In the genomic region with DNA sequence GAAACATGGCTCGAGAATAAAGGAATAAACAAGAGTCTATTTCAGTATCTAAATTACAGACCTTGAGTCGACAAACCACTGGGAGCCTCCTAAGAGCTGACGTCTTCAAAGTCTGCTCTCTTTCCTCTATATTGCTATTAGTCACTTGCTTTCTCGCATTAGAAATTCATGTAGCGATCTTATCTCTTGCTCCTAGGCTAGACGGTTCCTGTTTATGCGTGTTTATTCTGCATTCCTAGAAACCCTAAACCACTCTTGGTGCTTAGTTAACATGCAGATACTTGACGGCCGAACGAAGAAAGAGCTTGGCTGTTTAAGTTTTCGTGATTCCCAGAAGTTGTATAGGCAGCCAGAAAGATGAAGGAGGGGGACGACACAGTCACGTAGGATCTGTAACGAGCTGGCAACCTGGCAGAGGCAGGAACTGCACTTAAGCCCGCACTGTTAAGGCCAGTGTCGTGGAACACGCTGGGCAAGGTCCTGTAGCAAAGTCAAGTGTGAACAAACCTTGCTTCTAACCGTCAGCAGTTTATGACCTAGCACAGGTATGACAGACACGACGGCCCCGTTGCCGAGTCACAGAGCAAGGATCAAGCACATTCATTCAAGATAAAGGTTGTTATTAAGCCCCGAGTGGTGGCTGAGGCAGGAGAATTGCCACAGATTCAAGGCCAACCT, we compare ENCODE assay signal across 12 mouse cellular contexts. TPM values are rescaled to one million over a fixed set of nuclear protein-coding genes. Genes with fewer than 3 reads are reported as not detected.
DNase-seq lines count a peak whose midpoint lies in the region; ATAC-seq and TF ChIP-seq lines count a peak whose summit lies in the region.
"Had no signal": no experiment of that assay in that cellular context is flagged by ENCODE, and none has a peak within 500 bp of the region (broad histone marks: within the 10 kb centered on the region; RNA-seq: fewer than 3 reads in every experiment).

No protein-coding gene starts in this region.

- no peak for DNase-seq in liver, embryonic 13.5 days
- DNase-seq in liver = no peak
- DNase-seq in kidney, adult 2 months = peak; percentile 70
- no peak for DNase-seq in forebrain, embryonic 10.5 days (ENCODE audit: extremely low spot score, low spot score)
- DNase-seq in thymus, postnatal 25 days = no peak
- no peak for DNase-seq in layer of hippocampus, postnatal 10 days (ENCODE audit: low spot score in 2 of 2)
- DNase-seq: layer of hippocampus, postnatal 36 days; lung, postnatal 4 days had no signal

- H3K4me3 ChIP-seq in liver, embryonic 13.5 days (replicated peaks) = no peak overlapping the region
- H3K4me3 ChIP-seq in brown adipose tissue, adult 24 weeks (ENCODE audit: insufficient read depth, low read depth, low read length) = no peak overlapping the region
- H3K4me3 ChIP-seq in kidney, adult 2 months (ENCODE audit: insufficient read depth, low read depth, low read length) = no peak overlapping the region
- H3K4me3 ChIP-seq in forebrain, embryonic 10.5 days = no peak overlapping the region

- peaks cover 54% of the 10 kb centered on the region for H3K36me3 ChIP-seq in liver, embryonic 13.5 days
- peaks cover 11% of the 10 kb centered on the region for H3K36me3 ChIP-seq in kidney, adult 2 months (ENCODE audit: control insufficient read depth, insufficient read depth, low read length)
- peaks cover 38% of the 10 kb centered on the region for H3K36me3 ChIP-seq in forebrain, embryonic 10.5 days (replicated peaks)

- no peak for TF ChIP-seq CTCF in kidney, adult 2 months (conservative IDR thresholded peaks at IDR 0.05; ENCODE audit: insufficient read depth, insufficient read length, low read depth, low read length)

- TF ChIP-seq POLR2A in kidney, adult 2 months (IDR thresholded peaks at IDR 0.05; ENCODE audit: low read depth, low read length) = no peak

- H3K9ac ChIP-seq in liver, embryonic 13.5 days = no peak overlapping the region

- 69% methylated on average over 23 of the region's 23 CpGs for WGBS in liver, embryonic 13.5 days (ENCODE audit: insufficient replicate concordance)
- WGBS in kidney, adult 2 months = 41% methylated on average over 23 of the region's 23 CpGs
- WGBS in forebrain, embryonic 10.5 days = 92% methylated on average over 23 of the region's 23 CpGs

- H3K9me3 ChIP-seq in liver, embryonic 13.5 days (replicated peaks) = no peaks in the 10 kb centered on the region
- H3K9me3 ChIP-seq in forebrain, embryonic 10.5 days = no peaks in the 10 kb centered on the region

- peaks cover 57% of the 10 kb centered on the region for H3K4me1 ChIP-seq in liver, embryonic 13.5 days (replicated peaks)
- peaks cover 34% of the 10 kb centered on the region for H3K4me1 ChIP-seq in brown adipose tissue, adult 24 weeks (ENCODE audit: control insufficient read depth, insufficient read depth, insufficient read length, low read length)
- peaks cover 41% of the 10 kb centered on the region for H3K4me1 ChIP-seq in kidney, adult 2 months (ENCODE audit: control insufficient read depth, insufficient read depth, low read length)
- H3K4me1 ChIP-seq in forebrain, embryonic 10.5 days = peaks cover 7% of the 10 kb centered on the region

- ATAC-seq in liver, embryonic 13.5 days (ENCODE audit: low read depth) = no peak
- 0 out of 2 replicates have a peak, but pooled peaks have one; percentile 18 for ATAC-seq in megakaryocyte-erythroid progenitor cell, adult 5-6 weeks (replicated peaks; ENCODE audit: low FRiP score, low TSS enrichment, poor library complexity, severe bottlenecking)
- ATAC-seq: hindbrain, postnatal 0 days had no signal

- H3K4me2 ChIP-seq in liver, embryonic 13.5 days = no peak overlapping the region
- H3K4me2 ChIP-seq: heart, embryonic 11.5 days had no signal

- H3K27me3 ChIP-seq in liver, embryonic 13.5 days = no peaks in the 10 kb centered on the region
- H3K27me3 ChIP-seq in kidney, adult 2 months (replicated peaks; ENCODE audit: control insufficient read depth, insufficient read depth, low read length) = no peaks in the 10 kb centered on the region
- H3K27me3 ChIP-seq in forebrain, embryonic 10.5 days (ENCODE audit: poor library complexity, severe bottlenecking) = no peaks in the 10 kb centered on the region

- peak overlapping the region; percentile 10; the same call in 1 of the 2 replicates for H3K27ac ChIP-seq in liver, embryonic 13.5 days
- H3K27ac ChIP-seq in brown adipose tissue, adult 24 weeks (replicated peaks; ENCODE audit: low read depth, low read length) = 0 out of 2 replicates have a peak overlapping the region, but pooled peaks have one; percentile 4
- peak overlapping the region; percentile 59 for H3K27ac ChIP-seq in kidney, adult 2 months (ENCODE audit: insufficient read depth, low read depth, low read length)
- H3K27ac ChIP-seq in forebrain, embryonic 10.5 days = no peak overlapping the region
- H3K27ac ChIP-seq: hindbrain, postnatal 0 days had no signal

RNA-seq across cellular contexts. Expression of gene Itm2b, which starts 14.3 kb away (rescaled TPM):
- polyA plus RNA-seq in liver, embryonic 13.5 days (2015; fragmentation: Nextera tagmentation; extraction: Ambion mirVana) = 405 and 461 TPM in 2 replicates
- polyA plus RNA-seq in brown adipose tissue, adult 24 weeks (2012; ENCODE audit: insufficient read depth, insufficient read length, missing spikeins) = 1,115 and 1,308 TPM in 2 replicates
- 2,034 and 2,219 TPM in 2 replicates for polyA plus RNA-seq in kidney, adult 2 months (2012; rRNA removed)
- 241 and 252 TPM in 2 replicates for total RNA-seq in megakaryocyte-erythroid progenitor cell, adult 5-6 weeks (2014; fragmentation: Nextera tagmentation)
- 431 and 507 TPM in 2 replicates for total RNA-seq in megakaryocyte-erythroid progenitor cell, adult 5-6 weeks (2017)
- 192 and 209 TPM in 2 replicates for polyA plus RNA-seq in forebrain, embryonic 10.5 days (2016; fragmentation: Nextera tagmentation; extraction: Ambion mirVana)
- 100 to 1,000 TPM; 792 to 848 TPM for total RNA-seq in layer of hippocampus, postnatal 10 days (2021)

RNA-seq across cellular contexts. Expression of gene Rb1, which starts 45.2 kb away (rescaled TPM):
- polyA plus RNA-seq in liver, embryonic 13.5 days (2015; fragmentation: Nextera tagmentation; extraction: Ambion mirVana) = 16.6 and 18.5 TPM in 2 replicates
- 36.6 and 41.5 TPM in 2 replicates for polyA plus RNA-seq in brown adipose tissue, adult 24 weeks (2012; ENCODE audit: insufficient read depth, insufficient read length, missing spikeins)
- 6.8 and 8.3 TPM in 2 replicates for polyA plus RNA-seq in kidney, adult 2 months (2012; rRNA removed)
- 48.3 and 62.1 TPM in 2 replicates for total RNA-seq in megakaryocyte-erythroid progenitor cell, adult 5-6 weeks (2014; fragmentation: Nextera tagmentation)
- total RNA-seq in megakaryocyte-erythroid progenitor cell, adult 5-6 weeks (2017) = 28.6 and 29.6 TPM in 2 replicates
- polyA plus RNA-seq in forebrain, embryonic 10.5 days (2016; fragmentation: Nextera tagmentation; extraction: Ambion mirVana) = 21.3 and 27.7 TPM in 2 replicates
- 10 to 100 TPM; 42.4 to 49.7 TPM for total RNA-seq in layer of hippocampus, postnatal 10 days (2021)
